Mouse (Mus musculus) cortical plate, adult 2 months (tissue): ENCODE measurements at regions not wholly inside any gene's neighbourhood (a gene's known extent, or its start where the extent isn't known, plus 50 kb on each side); places are given as distances from the start of the nearest gene placed in this dataset.

Experiments
- CTCF ChIP-seq: fragments of 200-500 bp; IDR thresholded peaks from 2 replicates; pipeline ENCODE4 v1.5.1; 2011; ENCODE audit warnings: mild to moderate bottlenecking, control low read depth, low read length; ENCODE audit not compliant: insufficient read depth; ENCODE audit errors: extremely low read depth
- POLR2A ChIP-seq: fragments of 200-500 bp; IDR thresholded peaks from 2 replicates; pipeline ENCODE4 v1.6.1; 2011; ENCODE audit warnings: mild to moderate bottlenecking, low read length, control low read depth; ENCODE audit not compliant: insufficient read depth; ENCODE audit errors: extremely low read depth

DNA sequence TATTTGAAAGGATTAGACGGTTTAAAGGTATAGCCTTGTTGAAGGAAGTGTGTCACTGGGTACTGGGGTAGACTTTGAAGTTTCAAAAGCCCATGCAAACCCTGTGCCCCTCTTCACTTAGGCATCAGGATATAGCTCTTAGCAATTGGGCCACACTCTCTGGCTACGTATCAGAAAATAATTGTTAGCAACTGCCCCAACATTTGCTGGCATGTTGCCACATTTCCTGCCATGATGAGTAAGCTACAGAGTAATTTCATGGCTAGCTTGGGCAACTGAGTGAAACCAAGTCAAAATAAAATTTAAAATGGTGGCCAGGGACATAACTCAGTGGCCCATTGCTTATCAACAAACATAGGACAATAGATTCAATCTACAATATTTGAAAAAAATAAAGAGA is 724.2 kb downstream of the Egfem1 start:
- TF ChIP-seq CTCF, result no peak
- TF ChIP-seq POLR2A, result no peak
